8 mouse cellular contexts compared by ENCODE assay signal in genomic region chr8:104247054-104247907, GRCm38 (mm10). TPM values are rescaled to one million over a fixed set of nuclear protein-coding genes. Genes with fewer than 3 reads are reported as not detected.
DNase-seq lines count a peak whose midpoint lies in the region; ATAC-seq lines count a peak whose summit lies in the region.

No protein-coding gene starts in this region.

- no peaks in the 10 kb centered on the region for H3K9me3 ChIP-seq in forebrain, embryonic 13.5 days (replicated peaks)
- no peaks in the 10 kb centered on the region for H3K9me3 ChIP-seq in intestine, embryonic 14.5 days (ENCODE audit: control insufficient read depth, low read length)
- no peaks in the 10 kb centered on the region for H3K9me3 ChIP-seq in liver, embryonic 16.5 days (replicated peaks; ENCODE audit: control insufficient read depth, low read length)
- no peaks in the 10 kb centered on the region for H3K9me3 ChIP-seq in neural tube, embryonic 12.5 days

- H3K4me1 ChIP-seq in forebrain, embryonic 13.5 days = peaks cover 25% of the 10 kb centered on the region
- peaks cover 21% of the 10 kb centered on the region for H3K4me1 ChIP-seq in intestine, embryonic 14.5 days (replicated peaks; ENCODE audit: control insufficient read depth, insufficient read depth, low read length)
- peaks cover 21% of the 10 kb centered on the region for H3K4me1 ChIP-seq in liver, embryonic 16.5 days (ENCODE audit: control insufficient read depth, low read depth, low read length)
- peaks cover 20% of the 10 kb centered on the region for H3K4me1 ChIP-seq in neural tube, embryonic 12.5 days

- ATAC-seq in forebrain, embryonic 13.5 days = no peak
- no peak for ATAC-seq in intestine, embryonic 14.5 days (replicated peaks; ENCODE audit: low FRiP score, low TSS enrichment, low read depth)
- ATAC-seq in liver, embryonic 16.5 days (ENCODE audit: low read depth) = no peak
- ATAC-seq in neural tube, embryonic 12.5 days (ENCODE audit: low FRiP score, low read depth) = no peak

- H3K9ac ChIP-seq in forebrain, embryonic 13.5 days = peak overlapping the region; percentile 92
- H3K9ac ChIP-seq in intestine, embryonic 14.5 days (ENCODE audit: low read length) = peak overlapping the region; percentile 73; the same call in 1 of the 2 replicates
- H3K9ac ChIP-seq in liver, embryonic 16.5 days (ENCODE audit: low read depth, low read length) = peak overlapping the region; percentile 80
- peak overlapping the region; percentile 85 for H3K9ac ChIP-seq in neural tube, embryonic 12.5 days

- H3K27ac ChIP-seq in forebrain, embryonic 13.5 days = no peak overlapping the region
- H3K27ac ChIP-seq in intestine, embryonic 14.5 days (ENCODE audit: low read depth) = no peak overlapping the region
- H3K27ac ChIP-seq in liver, embryonic 16.5 days (ENCODE audit: low read length) = peak overlapping the region; percentile 81
- H3K27ac ChIP-seq in neural tube, embryonic 12.5 days = no peak overlapping the region

- peaks cover 24% of the 10 kb centered on the region for H3K36me3 ChIP-seq in forebrain, embryonic 13.5 days (ENCODE audit: poor library complexity, severe bottlenecking)
- peaks cover 18% of the 10 kb centered on the region; the same call in 1 of the 2 replicates for H3K36me3 ChIP-seq in intestine, embryonic 14.5 days (ENCODE audit: control insufficient read depth, insufficient read depth, low read length)
- no peaks in the 10 kb centered on the region for H3K36me3 ChIP-seq in liver, embryonic 16.5 days (ENCODE audit: control insufficient read depth, insufficient read depth)
- H3K36me3 ChIP-seq in neural tube, embryonic 12.5 days = peaks cover 23% of the 10 kb centered on the region; the same call in 1 of the 2 replicates

- WGBS in forebrain, embryonic 13.5 days = 75% methylated on average over 22 of the region's 22 CpGs
- 67% methylated on average over 22 of the region's 22 CpGs for WGBS in intestine, embryonic 14.5 days
- 29% methylated on average over 22 of the region's 22 CpGs for WGBS in liver, embryonic 16.5 days (ENCODE audit: insufficient replicate concordance)
- 75% methylated on average over 22 of the region's 22 CpGs for WGBS in neural tube, embryonic 12.5 days

- no peaks in the 10 kb centered on the region for H3K27me3 ChIP-seq in forebrain, embryonic 13.5 days
- no peaks in the 10 kb centered on the region for H3K27me3 ChIP-seq in intestine, embryonic 14.5 days (replicated peaks; ENCODE audit: control insufficient read depth, insufficient read depth, low read length)
- no peaks in the 10 kb centered on the region for H3K27me3 ChIP-seq in liver, embryonic 16.5 days (ENCODE audit: control insufficient read depth, insufficient read depth, low read depth, low read length)
- H3K27me3 ChIP-seq in neural tube, embryonic 12.5 days (replicated peaks) = no peaks in the 10 kb centered on the region

- peak overlapping the region; percentile 89 for H3K4me2 ChIP-seq in forebrain, embryonic 13.5 days
- H3K4me2 ChIP-seq in intestine, embryonic 14.5 days (ENCODE audit: low read length) = peak overlapping the region; percentile 82
- H3K4me2 ChIP-seq in liver, embryonic 16.5 days (ENCODE audit: low read depth, low read length) = peak overlapping the region; percentile 94
- peak overlapping the region; percentile 88 for H3K4me2 ChIP-seq in neural tube, embryonic 12.5 days (replicated peaks)

- peak; percentile 51 to 73 for DNase-seq in heart, adult 18-20 months
- DNase-seq in heart, postnatal 4 days = no peak
- no peak for DNase-seq in intestine, embryonic 14.5 days (ENCODE audit: low spot score)
- DNase-seq in cerebellum, postnatal 4 days (ENCODE audit: low spot score in 2 of 2) = no peak
- no peak for DNase-seq in layer of hippocampus, postnatal 14 days (ENCODE audit: low spot score in 2 of 2)

- peak overlapping the region; percentile 90 for H3K4me3 ChIP-seq in forebrain, embryonic 13.5 days
- peak overlapping the region; percentile 85 for H3K4me3 ChIP-seq in intestine, embryonic 14.5 days (ENCODE audit: low read depth, low read length)
- H3K4me3 ChIP-seq in liver, embryonic 16.5 days (ENCODE audit: low read depth, low read length) = peak overlapping the region; percentile 90
- H3K4me3 ChIP-seq in neural tube, embryonic 12.5 days = peak overlapping the region; percentile 90

RNA-seq across cellular contexts. Expression of gene Tk2, which starts 1.1 kb away (rescaled TPM):
- total RNA-seq in heart, adult 18-20 months (2021) = 1 to 10 TPM; 7.2 to 9.5 TPM
- total RNA-seq in heart, postnatal 4 days (2021) = 10 to 100 TPM in 1 of 2 experiments, 1 to 10 TPM in 1; 9.6 to 10.3 TPM
- 39.1 and 41.1 TPM in 2 replicates for polyA plus RNA-seq in forebrain, embryonic 13.5 days (2015; fragmentation: Nextera tagmentation; extraction: Ambion mirVana)
- polyA plus RNA-seq in intestine, embryonic 14.5 days (2014; fragmentation: Nextera tagmentation; extraction: Ambion mirVana) = 15.3 and 17.8 TPM in 2 replicates
- polyA plus RNA-seq in liver, embryonic 16.5 days (2015; fragmentation: Nextera tagmentation; extraction: Ambion mirVana) = 5.9 and 6.3 TPM in 2 replicates
- polyA plus RNA-seq in neural tube, embryonic 12.5 days (2016; fragmentation: Nextera tagmentation; extraction: Ambion mirVana) = 42.4 and 43.2 TPM in 2 replicates
- total RNA-seq in layer of hippocampus, postnatal 14 days (2021) = 10 to 100 TPM; 34.6 to 35.1 TPM

RNA-seq across cellular contexts. Expression of gene Cklf, which starts 3.4 kb away (rescaled TPM):
- 1 to 10 TPM; 2.6 to 4.8 TPM for total RNA-seq in heart, adult 18-20 months (2021)
- total RNA-seq in heart, postnatal 4 days (2021) = 10 to 100 TPM; 10.9 to 11.3 TPM
- polyA plus RNA-seq in forebrain, embryonic 13.5 days (2015; fragmentation: Nextera tagmentation; extraction: Ambion mirVana) = 41.3 and 44.1 TPM in 2 replicates
- polyA plus RNA-seq in intestine, embryonic 14.5 days (2014; fragmentation: Nextera tagmentation; extraction: Ambion mirVana) = 47.9 and 48.6 TPM in 2 replicates
- 16.4 and 16.7 TPM in 2 replicates for polyA plus RNA-seq in liver, embryonic 16.5 days (2015; fragmentation: Nextera tagmentation; extraction: Ambion mirVana)
- 35.1 and 38.2 TPM in 2 replicates for polyA plus RNA-seq in neural tube, embryonic 12.5 days (2016; fragmentation: Nextera tagmentation; extraction: Ambion mirVana)
- total RNA-seq in layer of hippocampus, postnatal 14 days (2021) = 10 to 100 TPM in 1 of 2 experiments, 1 to 10 TPM in 1; 8.1 to 11.7 TPM

RNA-seq across cellular contexts. Expression of gene Cmtm2a, which starts 45.7 kb away (rescaled TPM):
- total RNA-seq in heart, adult 18-20 months (2021) = not detected
- total RNA-seq in heart, postnatal 4 days (2021) = not detected
- polyA plus RNA-seq in forebrain, embryonic 13.5 days (2015; fragmentation: Nextera tagmentation; extraction: Ambion mirVana) = not detected in 2 replicates
- not detected in 2 replicates for polyA plus RNA-seq in intestine, embryonic 14.5 days (2014; fragmentation: Nextera tagmentation; extraction: Ambion mirVana)
- not detected in 2 replicates for polyA plus RNA-seq in liver, embryonic 16.5 days (2015; fragmentation: Nextera tagmentation; extraction: Ambion mirVana)
- not detected in 2 replicates for polyA plus RNA-seq in neural tube, embryonic 12.5 days (2016; fragmentation: Nextera tagmentation; extraction: Ambion mirVana)
- not detected for total RNA-seq in layer of hippocampus, postnatal 14 days (2021)

Comparison
In these comparisons a context has a peak if more than half of its experiments do, and no peak if none do; other contexts are left out.
1. DNase-seq: peak in heart, adult 18-20 months (2 of 2); none in heart, postnatal 4 days (single experiment), intestine, embryonic 14.5 days (single experiment), cerebellum, postnatal 4 days (0 of 2) and layer of hippocampus, postnatal 14 days (0 of 2).
2. Peak in every context shown above with its lines, with median percentiles within 50 percentile points of each other: H3K4me2 ChIP-seq, H3K4me3 ChIP-seq and H3K9ac ChIP-seq.